Mouse (Mus musculus): ENCODE data around the gene Slc39a13. TPM values are rescaled to one million over a fixed set of nuclear protein-coding genes. Genes with fewer than 3 reads are reported as not detected.

The Slc39a13 gene
- polyA plus RNA-seq, 2 experiments: 8.4 to 11.2 TPM

DNA sequence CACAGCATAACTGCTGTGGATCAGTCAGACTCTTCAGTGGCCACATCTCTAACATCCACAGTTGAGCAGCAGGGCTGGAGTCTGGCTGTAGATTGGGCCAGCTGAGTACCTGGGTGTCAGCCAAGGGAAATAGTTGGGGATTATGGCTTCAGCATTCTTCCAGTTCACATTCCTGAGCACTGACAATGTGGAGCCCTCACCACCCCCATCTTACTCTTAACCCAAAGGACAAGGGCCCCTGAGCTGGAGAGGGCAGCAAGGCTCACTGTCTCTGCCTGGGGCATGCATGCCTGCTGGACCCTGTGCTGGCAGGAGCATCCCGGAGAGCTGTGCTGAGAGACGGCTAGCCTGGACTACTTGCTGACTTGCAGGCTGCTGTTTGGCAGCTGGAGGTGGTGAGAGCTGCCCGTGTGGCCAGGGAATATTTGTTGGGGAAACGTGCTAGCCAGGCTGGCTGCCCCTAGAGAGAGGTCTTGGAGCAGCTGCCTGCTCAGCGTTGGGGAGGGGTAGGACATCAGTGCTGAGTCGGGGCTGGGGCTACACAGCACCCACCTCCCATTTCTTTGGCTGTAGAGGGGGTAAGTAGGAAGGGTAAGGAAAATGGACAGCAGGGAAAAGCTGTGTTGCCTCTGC, 8.3 kb downstream of the Slc39a13 start:
- H3K9me3 ChIP-seq (ENCODE audit: control insufficient read depth, low read length): no peaks in the 10 kb centered on the region
- DNase-seq (ENCODE audit: low read depth in 3 of 3, low spot score in 3 of 3) (no peak), ATAC-seq (ENCODE audit: insufficient read depth) (no peak)
- TF ChIP-seq CTCF (IDR thresholded peaks at IDR 0.05; ENCODE audit: low read depth) (no peak), EP300 (IDR thresholded peaks at IDR 0.05; ENCODE audit: low read depth) (no peak)
- H3K4me1 ChIP-seq (replicated peaks; ENCODE audit: control insufficient read depth in 2 of 2, insufficient read depth in 2 of 2, low read length in 1 of 2): peaks cover 17% of the 10 kb centered on the region in 2 experiments
- no peak overlapping the region for H3K4me3 ChIP-seq (ENCODE audit: insufficient read depth in 1 of 2, low read depth in 2 of 2, low read length in 2 of 2)
- no peak overlapping the region for H3K4me2 ChIP-seq (ENCODE audit: low read depth)
- peak overlapping the region; percentile 71 for H3K27ac ChIP-seq
- no peak overlapping the region; the same call in 1 of the 2 replicates for H3K9ac ChIP-seq (replicated peaks)
- 83% methylated on average over 6 of the region's 6 CpGs for WGBS (ENCODE audit: insufficient replicate concordance)
- H3K36me3 ChIP-seq (replicated peaks; ENCODE audit: control insufficient read depth, insufficient read depth, low read depth): peaks cover 60% of the 10 kb centered on the region
- no peaks in the 10 kb centered on the region for H3K27me3 ChIP-seq (ENCODE audit: control insufficient read depth, insufficient read depth, low read length)

- Histone ChIP-seq H3K27ac (peak overlapping the region; percentile 71), H3K9me3 (ENCODE audit: control insufficient read depth, low read length) (no peaks in the 10 kb centered on the region), H3K27me3 (ENCODE audit: control insufficient read depth, insufficient read depth, low read length) (no peaks in the 10 kb centered on the region), H3K36me3 (replicated peaks; ENCODE audit: control insufficient read depth, insufficient read depth, low read depth) (peaks cover 72% of the 10 kb centered on the region), H3K9ac (replicated peaks) (peak overlapping the region; percentile 15), H3K4me1 (replicated peaks; ENCODE audit: control insufficient read depth in 2 of 2, insufficient read depth in 2 of 2, low read length in 1 of 2) (peaks cover 17% of the 10 kb centered on the region in 2 experiments), H3K4me3 (ENCODE audit: insufficient read depth in 1 of 2, low read depth in 2 of 2, low read length in 2 of 2) (no peak overlapping the region), H3K4me2 (ENCODE audit: low read depth) (peak overlapping the region; percentile 25)
- TF ChIP-seq EP300 (IDR thresholded peaks at IDR 0.05; ENCODE audit: low read depth) (peak; percentile 79), CTCF (IDR thresholded peaks at IDR 0.05; ENCODE audit: low read depth) (peak; percentile 79)
- WGBS (ENCODE audit: insufficient replicate concordance): 49% methylated on average over 10 of the region's 10 CpGs
- peak; percentile 93 for ATAC-seq (ENCODE audit: insufficient read depth)
- DNase-seq (ENCODE audit: low read depth in 3 of 3, low spot score in 3 of 3): peak; percentile 69 to 74 (median 70)
These were observed 9.5 kb downstream of the Slc39a13 start for GRCm38 (mm10) chr2:91060544-91061355.

DNA sequence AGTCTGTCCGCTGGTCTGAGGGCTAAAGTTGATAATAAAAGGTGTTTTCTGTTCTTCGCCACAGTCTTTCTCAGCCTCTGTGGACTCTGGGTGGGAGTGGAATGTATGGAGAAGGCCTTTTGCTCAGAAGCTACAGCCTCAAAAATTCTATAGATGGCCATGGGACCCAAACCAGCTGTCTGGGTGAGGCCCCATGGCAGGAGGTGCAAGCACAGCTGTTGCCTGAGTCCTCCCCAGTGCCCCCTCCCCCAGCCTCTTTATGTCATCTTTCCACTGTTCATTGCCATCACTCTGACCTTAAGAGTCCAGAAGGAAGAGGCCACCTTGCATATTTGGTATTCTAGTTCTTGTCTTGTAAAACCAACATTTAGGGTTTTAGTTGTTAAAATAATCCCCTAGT, 10.8 kb downstream of the Slc39a13 start:
- H3K9me3 ChIP-seq (ENCODE audit: control insufficient read depth, low read length): no peaks in the 10 kb centered on the region
- H3K4me3 ChIP-seq (ENCODE audit: insufficient read depth in 1 of 2, low read depth in 2 of 2, low read length in 2 of 2): no peak overlapping the region
- ATAC-seq (ENCODE audit: insufficient read depth): no peak
- H3K4me2 ChIP-seq (ENCODE audit: low read depth): no peak overlapping the region
- H3K27ac ChIP-seq: no peak overlapping the region
- TF ChIP-seq CTCF (IDR thresholded peaks at IDR 0.05; ENCODE audit: low read depth): no peak
- TF ChIP-seq EP300 (IDR thresholded peaks at IDR 0.05; ENCODE audit: low read depth): no peak
- 91% methylated on average over 2 of the region's 2 CpGs for WGBS (ENCODE audit: insufficient replicate concordance)
- no peak for DNase-seq (ENCODE audit: low read depth in 3 of 3, low spot score in 3 of 3)
- peaks cover 75% of the 10 kb centered on the region for H3K36me3 ChIP-seq (replicated peaks; ENCODE audit: control insufficient read depth, insufficient read depth, low read depth)
- H3K9ac ChIP-seq (replicated peaks): no peak overlapping the region
- peaks cover 23 to 26% of the 10 kb centered on the region in 2 experiments for H3K4me1 ChIP-seq (replicated peaks; ENCODE audit: control insufficient read depth in 2 of 2, insufficient read depth in 2 of 2, low read length in 1 of 2)
- no peaks in the 10 kb centered on the region for H3K27me3 ChIP-seq (ENCODE audit: control insufficient read depth, insufficient read depth, low read length)

DNA sequence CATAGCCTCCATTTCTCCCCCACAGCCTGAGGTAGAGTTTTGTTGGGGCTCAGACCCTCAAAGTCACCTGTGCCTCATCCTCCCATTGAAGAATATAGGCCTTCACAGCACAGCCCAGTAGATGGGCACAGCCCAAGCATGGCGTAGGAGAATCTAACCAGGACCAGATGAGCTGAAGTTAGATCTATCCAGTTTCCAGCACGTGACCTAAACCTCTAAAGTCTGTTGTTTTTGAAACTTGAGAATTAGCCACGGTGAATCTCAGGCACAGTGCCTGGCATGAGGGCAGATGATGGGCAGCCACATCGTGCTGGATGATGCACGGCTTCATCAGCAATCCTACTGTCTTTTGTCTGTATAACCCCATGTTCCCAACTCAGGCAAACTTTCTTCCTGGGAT, 11.8 kb downstream of the Slc39a13 start:
- TF ChIP-seq CTCF (IDR thresholded peaks at IDR 0.05; ENCODE audit: low read depth): no peak
- TF ChIP-seq EP300 (IDR thresholded peaks at IDR 0.05; ENCODE audit: low read depth): no peak
- H3K27me3 ChIP-seq (ENCODE audit: control insufficient read depth, insufficient read depth, low read length): no peaks in the 10 kb centered on the region
- H3K4me3 ChIP-seq (ENCODE audit: insufficient read depth in 1 of 2, low read depth in 2 of 2, low read length in 2 of 2): no peak overlapping the region
- peaks cover 23 to 26% of the 10 kb centered on the region in 2 experiments for H3K4me1 ChIP-seq (replicated peaks; ENCODE audit: control insufficient read depth in 2 of 2, insufficient read depth in 2 of 2, low read length in 1 of 2)
- no peak overlapping the region for H3K9ac ChIP-seq (replicated peaks)
- no peaks in the 10 kb centered on the region for H3K9me3 ChIP-seq (ENCODE audit: control insufficient read depth, low read length)
- H3K4me2 ChIP-seq (ENCODE audit: low read depth): no peak overlapping the region
- H3K27ac ChIP-seq: no peak overlapping the region
- DNase-seq (ENCODE audit: low read depth in 3 of 3, low spot score in 3 of 3) (no peak), ATAC-seq (ENCODE audit: insufficient read depth) (no peak)
- WGBS (ENCODE audit: insufficient replicate concordance): 86% methylated on average over 5 of the region's 5 CpGs
- H3K36me3 ChIP-seq (replicated peaks; ENCODE audit: control insufficient read depth, insufficient read depth, low read depth): peaks cover 68% of the 10 kb centered on the region

- TF ChIP-seq CTCF (IDR thresholded peaks at IDR 0.05; ENCODE audit: low read depth) (no peak), EP300 (IDR thresholded peaks at IDR 0.05; ENCODE audit: low read depth) (no peak)
- under 1% methylated on average over 40 of the region's 40 CpGs for WGBS (ENCODE audit: insufficient replicate concordance)
These were observed 16.3 kb downstream of the Slc39a13 start, which contains the start of gene Psmc3 for GRCm38 (mm10) chr2:91053934-91054382. TSS of gene Psmc3 (plus strand) at chr2:91054009.

More at GRCm38 (mm10) chr2:91053934-91054382, 16.3 kb downstream of the Slc39a13 start, which contains the start of gene Psmc3:
- DNase-seq (ENCODE audit: low read depth in 3 of 3, low spot score in 3 of 3): peak; percentile 86 to 88 (median 87)
- Histone ChIP-seq H3K4me1 (replicated peaks; ENCODE audit: control insufficient read depth in 2 of 2, insufficient read depth in 2 of 2, low read length in 1 of 2) (peaks cover 6 to 18% of the 10 kb centered on the region in 2 experiments), H3K4me2 (ENCODE audit: low read depth) (peak within 1 kb of the TSS; percentile 97), H3K9me3 (ENCODE audit: control insufficient read depth, low read length) (no peaks in the 10 kb centered on the region), H3K9ac (replicated peaks) (peak within 1 kb of the TSS; percentile 90), H3K27me3 (ENCODE audit: control insufficient read depth, insufficient read depth, low read length) (no peaks in the 10 kb centered on the region), H3K4me3 (ENCODE audit: insufficient read depth in 1 of 2, low read depth in 2 of 2, low read length in 2 of 2) (peak within 1 kb of the TSS; percentile 81 to 96), H3K36me3 (replicated peaks; ENCODE audit: control insufficient read depth, insufficient read depth, low read depth) (peaks cover 36% of the 10 kb centered on the region), H3K27ac (peak within 1 kb of the TSS; percentile 62)
- peak; percentile 99 for ATAC-seq (ENCODE audit: insufficient read depth)
